Mouse (Mus musculus): ENCODE measurements around the gene Dnah3.

GRCm38 (mm10) chr7:119960006-119960405 is 135.1 kb downstream of the Dnah3 start:
- TF ChIP-seq CTCF (IDR thresholded peaks at IDR 0.05; ENCODE audit: extremely low read depth, insufficient read depth, insufficient read length, insufficient replicate concordance): no peak
- no peak for TF ChIP-seq POLR2A (IDR thresholded peaks at IDR 0.05; ENCODE audit: low read depth, low read length)

All from spleen, adult 2 months (tissue).